Mouse (Mus musculus) midbrain, embryonic 11.5 days (tissue): ENCODE measurements around the gene Pknox2. TPM values are rescaled to one million over a fixed set of nuclear protein-coding genes. Genes with fewer than 3 reads are reported as not detected.

ENCODE experiments used
- ATAC-seq: fragments of 200-750 bp; cut with Nextera tagmentation; 2 replicates; pipeline ENCODE4 v1.8.0; 2017; ENCODE audit warnings: moderate TSS enrichment, moderate library complexity; ENCODE audit not compliant: low FRiP score
- DNase-seq: peaks from one replicate; pipeline ENCODE4 v3.0.0; 2015; ENCODE audit warnings: low spot score; ENCODE audit errors: missing footprints
- H3K27ac ChIP-seq: fragments of 300-500 bp; sonication (generic); 2 replicates; pipeline ENCODE4 v1.5.1; 2014; ENCODE audit warnings: low read depth, low read length
- H3K27me3 ChIP-seq: fragments of 300-500 bp; sonication (generic); 2 replicates; pipeline ENCODE4 v1.6.1; 2014; ENCODE audit warnings: mild to moderate bottlenecking, low read length, moderate library complexity, mixed read lengths; ENCODE audit not compliant: control insufficient read depth, insufficient read depth
- H3K36me3 ChIP-seq: fragments of 300-500 bp; sonication (generic); 2 replicates; pipeline ENCODE4 v1.6.1; 2014; ENCODE audit warnings: mild to moderate bottlenecking, low read length, moderate library complexity, mixed read lengths; ENCODE audit not compliant: control insufficient read depth, insufficient read depth
- H3K4me1 ChIP-seq: fragments of 300-500 bp; sonication (generic); 2 replicates; pipeline ENCODE4 v1.6.1; 2014; ENCODE audit warnings: low read length; ENCODE audit not compliant: control insufficient read depth, insufficient read depth
- H3K4me2 ChIP-seq: fragments of 300-500 bp; sonication (generic); 2 replicates; pipeline ENCODE4 v1.6.1; 2014; ENCODE audit warnings: mild to moderate bottlenecking, moderate library complexity
- H3K4me3 ChIP-seq: fragments of 300-500 bp; sonication (generic); 2 replicates; pipeline ENCODE4 v1.5.1; 2014; ENCODE audit warnings: low read depth, low read length
- H3K9ac ChIP-seq: fragments of 300-500 bp; sonication (generic); 2 replicates; pipeline ENCODE4 v1.6.1; 2014; ENCODE audit warnings: low read length
- H3K9me3 ChIP-seq: fragments of 300-500 bp; sonication (generic); 2 replicates; pipeline ENCODE4 v1.6.1; 2016; ENCODE audit warnings: low read length; ENCODE audit not compliant: control insufficient read depth
- WGBS: fragments of 180-500 bp; shearing (Covaris S2); extraction: QIAGEN DNeasy Blood & Tissue Kit; methylation state at CpG from one replicate; pipeline ENCODE4 v1.1.7; 2014; 5-methylcytosine and 5-hydroxymethylcytosine counted together
- polyA plus RNA-seq: library from polyadenylated mRNA; unstranded; fragments of >200 nt; fragmentation: Nextera tagmentation; extraction: Ambion mirVana; gene quantifications from 2 replicates; pipeline ENCODE4 v1.2.1, GENCODE M21; 2014

Pknox2 gene
- polyA plus RNA-seq, 1 experiment from 2014 or later: 20.2 TPM

- Histone ChIP-seq H3K4me3 (no peak overlapping the region), H3K9me3 (no peaks in the 10 kb centered on the region), H3K9ac (no peak overlapping the region), H3K27ac (no peak overlapping the region), H3K36me3 (peaks cover 7% of the 10 kb centered on the region), H3K4me1 (peaks cover 10% of the 10 kb centered on the region; the same call in 1 of the 2 replicates), H3K4me2 (no peak overlapping the region), H3K27me3 (no peaks in the 10 kb centered on the region)
- 68% methylated on average over 2 of the region's 2 CpGs for WGBS
- ATAC-seq (no peak), DNase-seq (no peak)
These were observed 290.9 kb downstream of the Pknox2 start for GRCm38 (mm10) chr9:36856351-36856750.

- no peak for DNase-seq
- no peak overlapping the region for H3K27ac ChIP-seq
- no peaks in the 10 kb centered on the region for H3K27me3 ChIP-seq
- H3K36me3 ChIP-seq: peaks cover 18% of the 10 kb centered on the region
- H3K4me1 ChIP-seq: peaks cover 4% of the 10 kb centered on the region; the same call in 1 of the 2 replicates
- H3K9ac ChIP-seq: no peak overlapping the region
- no peaks in the 10 kb centered on the region for H3K9me3 ChIP-seq
- no peak overlapping the region for H3K4me2 ChIP-seq
- H3K4me3 ChIP-seq: no peak overlapping the region
- 94% methylated on average over 2 of the region's 2 CpGs for WGBS
- ATAC-seq: no peak
These were observed 295.0 kb downstream of the Pknox2 start for GRCm38 (mm10) chr9:36852175-36852574.

- no peaks in the 10 kb centered on the region for H3K27me3 ChIP-seq
- no peak for ATAC-seq
- H3K9me3 ChIP-seq: no peaks in the 10 kb centered on the region
- no peak overlapping the region for H3K27ac ChIP-seq
- no peak for DNase-seq
- 65% methylated on average over 1 of the region's 1 CpGs for WGBS
- H3K4me1 ChIP-seq: no peaks in the 10 kb centered on the region
- no peak overlapping the region for H3K4me3 ChIP-seq
- H3K9ac ChIP-seq: no peak overlapping the region
- peaks cover 26% of the 10 kb centered on the region for H3K36me3 ChIP-seq
- no peak overlapping the region for H3K4me2 ChIP-seq
These were observed 297.1 kb downstream of the Pknox2 start for GRCm38 (mm10) chr9:36850091-36850490.

GRCm38 (mm10) chr9:36848661-36849060 is 298.5 kb downstream of the Pknox2 start:
- Histone ChIP-seq H3K4me2 (no peak overlapping the region), H3K9me3 (no peaks in the 10 kb centered on the region), H3K4me3 (no peak overlapping the region), H3K27ac (no peak overlapping the region), H3K27me3 (no peaks in the 10 kb centered on the region), H3K4me1 (no peaks in the 10 kb centered on the region), H3K36me3 (peaks cover 35% of the 10 kb centered on the region), H3K9ac (no peak overlapping the region)
- no peak for ATAC-seq
- WGBS: 85% methylated on average over 2 of the region's 2 CpGs
- no peak for DNase-seq

GRCm38 (mm10) chr9:36846346-36846745 is 300.9 kb downstream of the Pknox2 start:
- ATAC-seq (no peak), DNase-seq (no peak)
- H3K4me1 ChIP-seq: no peaks in the 10 kb centered on the region
- H3K27me3 ChIP-seq: no peaks in the 10 kb centered on the region
- H3K4me3 ChIP-seq: no peak overlapping the region
- 38% methylated on average over 4 of the region's 4 CpGs for WGBS
- H3K27ac ChIP-seq: no peak overlapping the region
- H3K4me2 ChIP-seq: no peak overlapping the region
- H3K9ac ChIP-seq: no peak overlapping the region
- peaks cover 39% of the 10 kb centered on the region for H3K36me3 ChIP-seq
- H3K9me3 ChIP-seq: no peaks in the 10 kb centered on the region

Other genes with a start within 250 kb of the Pknox2 start
- 17.3 and 19.2 TPM in 2 replicates for gene Tmem218, start 60.8 kb upstream of the Pknox2 start, polyA plus RNA-seq
- 1.3 and 1.9 TPM in 2 replicates for gene Slc37a2, start 108.3 kb upstream of the Pknox2 start, polyA plus RNA-seq
- 8.8 and 9.3 TPM in 2 replicates for gene Ccdc15, start 201.0 kb upstream of the Pknox2 start, polyA plus RNA-seq
- gene Hepacam, start 219.9 kb upstream of the Pknox2 start, polyA plus RNA-seq: not detected in 2 replicates